Mouse (Mus musculus) brain, embryonic 18.5 days (tissue): ENCODE results near the gene Ugt1a8.
A peak's percentile ranks its signal among the peaks of the same experiment; 100 is the strongest.
"Not testable (repeated sequence)": the region's sequence is repeated elsewhere in the genome, so short reads cannot be mapped to it uniquely, and the experiment has no call there.

Source experiments
- DNase-seq: peaks from one replicate; pipeline ENCODE4 v3.0.0-alpha.2; 2012; ENCODE audit warnings: low read depth, low spot score

Ugt1a8 gene

DNA sequence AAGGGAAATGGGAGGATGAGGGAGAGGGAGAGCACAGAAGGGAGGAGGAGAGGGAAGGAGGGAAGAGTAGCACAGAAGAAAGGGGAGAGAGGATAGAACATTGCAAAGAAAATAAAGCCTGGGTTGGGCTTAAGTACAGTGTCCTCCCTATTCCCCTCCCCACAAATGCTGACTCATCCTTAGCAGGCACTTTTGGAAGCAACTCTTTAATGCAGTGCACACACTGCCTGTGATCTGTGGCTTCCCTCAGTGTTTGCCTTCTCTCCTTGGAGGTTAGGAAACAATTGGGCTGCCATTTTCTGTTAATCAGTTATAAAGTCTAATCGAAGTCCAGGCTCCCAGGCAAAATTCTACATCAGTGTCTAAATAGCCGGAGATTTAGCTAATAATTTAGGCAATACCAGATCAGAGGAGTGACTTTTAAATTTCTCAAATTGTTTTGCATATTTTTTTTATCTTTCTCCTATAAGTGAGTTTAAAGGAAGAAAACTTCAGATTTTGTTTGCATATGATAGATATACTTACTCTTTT, 21.5 kb downstream of the Ugt1a8 start:
- DNase-seq = not testable (repeated sequence)

DNA sequence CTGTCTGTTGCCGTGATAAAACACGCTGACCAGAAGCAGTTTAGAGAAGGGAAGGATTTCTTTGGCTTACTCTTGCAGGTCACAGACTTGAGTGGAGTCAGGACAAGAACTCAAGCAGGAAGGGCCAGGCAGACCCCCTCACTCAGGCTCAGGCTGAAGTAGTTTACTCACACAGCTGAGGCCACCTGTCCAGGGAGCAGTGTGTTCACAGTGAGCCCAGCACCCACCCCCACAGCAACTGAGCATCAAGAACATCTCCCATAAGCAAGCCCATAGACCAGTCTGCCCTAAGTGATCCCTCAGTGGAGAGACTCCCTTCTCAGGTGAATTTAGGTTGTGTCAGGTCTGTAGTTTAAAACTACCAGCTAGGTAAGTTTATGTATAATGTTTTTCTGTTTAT, 22.0 kb downstream of the Ugt1a8 start:
- not testable (repeated sequence) for DNase-seq

DNA sequence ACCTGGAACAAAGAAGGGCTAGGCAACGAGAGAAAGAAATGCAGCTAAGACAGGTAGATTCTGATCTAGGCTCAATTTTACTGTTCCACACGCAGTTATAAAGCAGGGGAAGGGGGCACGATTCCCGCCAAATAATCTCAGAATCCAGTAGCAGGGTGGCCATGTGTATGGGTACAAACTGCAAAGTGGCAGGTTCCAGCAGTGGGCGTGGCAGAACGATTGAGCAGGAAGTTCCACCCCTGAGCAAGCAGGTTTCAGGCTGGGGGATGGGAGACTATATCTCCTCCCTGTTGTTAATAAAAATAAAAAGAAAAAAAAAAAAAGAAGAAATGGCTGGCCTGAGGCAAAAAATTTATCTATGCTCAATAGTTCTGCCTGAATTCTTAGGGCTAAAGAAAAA, 25.2 kb downstream of the Ugt1a8 start:
- not testable (repeated sequence) for DNase-seq

DNA sequence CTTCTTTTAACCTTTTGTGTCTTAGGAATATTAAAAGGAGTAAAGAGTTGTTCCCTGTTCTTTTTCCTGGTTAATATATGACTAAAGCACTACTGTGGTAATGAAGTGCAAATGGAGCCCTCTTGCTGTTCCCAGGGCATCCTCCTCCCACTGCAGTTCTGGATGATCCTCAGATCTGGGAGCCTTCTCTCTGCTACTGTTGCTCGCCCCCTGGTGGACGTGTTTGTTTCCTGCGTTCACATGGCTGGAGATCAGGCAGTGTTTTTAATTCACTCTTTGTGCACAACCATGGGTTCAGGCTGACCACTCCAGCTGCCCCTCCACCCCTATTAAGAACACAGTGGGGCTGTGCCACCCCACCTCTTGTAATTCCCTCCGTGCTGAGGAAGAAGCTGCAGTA, 32.9 kb downstream of the Ugt1a8 start:
- not testable (repeated sequence) for DNase-seq

DNA sequence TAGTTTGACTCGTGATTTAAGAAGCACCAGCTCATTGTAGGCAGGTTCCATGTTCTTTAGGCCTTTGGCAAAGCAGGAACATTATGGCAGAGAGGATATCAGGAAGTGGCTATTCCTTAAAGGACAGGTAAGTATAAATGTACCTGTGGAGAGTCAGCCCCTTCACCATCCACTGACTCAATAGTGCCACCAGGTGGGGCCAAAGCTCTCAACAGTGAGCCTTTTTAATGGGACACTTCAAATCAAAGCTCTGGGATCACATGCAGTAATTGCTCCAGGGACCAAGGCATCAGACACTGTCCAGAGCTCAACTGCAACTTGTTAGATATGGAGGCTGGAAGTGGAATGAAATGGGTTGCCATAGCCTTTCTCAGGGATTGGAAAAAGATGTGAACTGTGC, 33.9 kb downstream of the Ugt1a8 start:
- DNase-seq = not testable (repeated sequence)

DNA sequence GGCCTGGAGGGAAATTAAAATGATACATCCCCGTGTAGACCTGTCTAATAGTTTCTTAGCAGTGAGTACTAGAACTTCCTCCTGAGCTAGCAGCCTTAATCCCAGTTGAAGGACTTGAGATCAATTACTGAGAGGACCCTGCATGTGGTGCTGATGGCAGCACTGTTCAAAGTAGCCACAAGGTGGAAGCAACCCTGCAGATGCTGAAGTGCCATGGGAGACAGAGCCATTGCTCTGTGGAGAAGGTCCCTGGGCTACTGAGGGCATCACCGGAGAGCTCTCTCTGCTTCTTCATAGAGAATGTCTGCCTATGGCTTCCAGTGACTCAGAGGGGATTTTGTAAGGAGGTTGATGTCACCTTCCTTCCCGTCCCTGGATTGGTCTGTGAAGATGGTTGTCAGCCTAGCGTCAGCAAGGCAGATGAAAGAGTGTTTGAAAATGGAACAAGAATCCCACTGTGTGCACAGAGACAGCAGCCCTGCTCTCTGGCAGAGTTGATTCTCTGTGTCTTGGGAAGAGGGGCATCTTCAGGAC, 38.3 kb downstream of the Ugt1a8 start:
- DNase-seq = not testable (repeated sequence)

DNA sequence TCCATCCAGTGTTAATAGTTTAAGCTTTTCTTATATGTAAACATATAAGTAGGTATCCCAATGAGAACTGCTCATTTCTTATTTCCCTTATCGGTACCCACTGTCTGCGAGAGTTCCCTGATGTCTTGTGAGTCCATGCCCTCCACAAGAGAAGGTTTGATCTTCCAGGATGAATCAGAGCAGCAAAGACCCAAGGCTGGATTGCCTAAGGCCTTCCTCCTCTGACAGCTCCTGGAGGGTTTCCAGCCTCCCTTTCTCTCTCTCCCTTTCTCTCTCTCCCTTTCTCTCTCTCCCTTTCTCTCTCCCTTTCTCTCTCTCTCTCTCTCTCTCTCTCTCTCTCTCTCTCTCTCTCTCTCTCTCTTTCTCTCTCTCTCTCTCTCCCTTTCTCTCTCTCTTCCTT, 41.5 kb downstream of the Ugt1a8 start:
- DNase-seq = not testable (repeated sequence)

DNA sequence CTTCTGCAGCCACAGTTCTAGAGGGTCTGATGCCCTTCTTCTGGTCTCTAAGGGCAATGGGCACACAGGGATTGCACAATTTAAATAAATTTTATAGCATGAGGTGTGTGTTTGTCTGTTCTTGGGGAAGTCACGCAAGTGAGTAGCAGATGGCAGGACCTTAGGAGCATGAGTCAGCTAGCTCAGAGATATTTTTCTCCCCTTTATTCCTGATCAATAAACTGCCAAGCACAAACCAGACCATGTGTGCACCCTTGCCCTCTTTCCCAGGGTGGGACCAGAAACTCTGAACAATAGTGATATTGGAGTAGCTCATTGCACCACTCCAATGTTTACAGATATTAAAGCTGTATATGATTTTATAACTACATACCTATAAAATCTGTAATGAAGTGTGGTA, 42.6 kb downstream of the Ugt1a8 start:
- not testable (repeated sequence) for DNase-seq

DNA sequence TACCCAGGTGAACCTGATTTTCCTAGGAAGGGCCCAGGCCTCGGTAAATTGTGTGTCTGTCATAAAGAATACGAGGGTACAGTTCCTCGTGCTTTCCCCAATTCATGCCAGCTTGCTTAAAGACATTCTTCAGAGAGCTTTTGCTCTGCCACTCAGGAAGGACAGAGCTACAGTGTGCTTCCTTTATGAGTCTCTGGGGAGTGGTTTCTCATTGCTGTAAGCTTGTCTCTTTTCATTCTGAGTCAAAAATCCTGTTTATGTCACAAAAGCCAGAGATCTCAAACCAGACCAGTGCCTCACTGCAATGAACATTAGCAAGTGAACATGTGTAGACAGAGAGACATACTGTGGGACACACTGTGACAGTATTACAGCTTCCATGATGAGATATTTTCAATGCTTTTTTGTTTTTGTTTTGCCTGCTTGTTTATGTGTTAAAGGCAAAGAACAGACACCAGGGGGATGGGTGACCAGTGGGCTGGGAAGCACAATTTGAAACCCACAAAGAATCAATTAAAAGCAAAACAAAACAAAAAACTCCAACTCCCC, 46.4 kb downstream of the Ugt1a8 start:
- DNase-seq = no peak

DNA sequence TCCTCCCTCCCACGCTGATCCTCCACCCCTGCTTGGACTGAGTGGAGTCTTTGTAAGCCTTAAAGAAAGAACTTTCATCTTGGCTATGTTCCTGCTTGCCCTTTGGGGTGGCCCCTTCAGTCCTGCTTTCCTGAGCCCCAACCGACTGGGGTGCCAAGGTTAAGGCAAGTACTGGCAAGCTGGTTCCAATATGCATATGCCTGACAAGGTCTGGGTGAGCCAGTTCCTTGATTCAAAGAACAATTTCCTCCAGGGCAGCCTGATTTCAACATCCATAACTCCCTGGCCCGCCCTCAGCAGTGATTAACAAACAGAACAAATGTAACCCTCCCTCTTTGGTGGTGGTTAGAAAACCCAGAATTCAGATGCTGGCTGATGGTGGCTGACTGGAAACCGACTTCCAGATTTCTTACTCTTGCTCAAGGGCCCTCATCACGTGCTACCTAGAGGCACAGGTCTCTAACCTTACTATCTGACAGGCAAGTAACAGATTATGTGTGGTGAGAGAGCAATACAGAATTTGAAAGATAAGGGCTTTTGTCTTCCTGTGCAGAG, 46.9 kb downstream of the Ugt1a8 start, which contains the start of gene Ugt1a6a:
Gene Ugt1a6a, plus strand, starts transcription at position 353 of the 555 bp plus-strand sequence.
- DNase-seq = peak; percentile 16

DNA sequence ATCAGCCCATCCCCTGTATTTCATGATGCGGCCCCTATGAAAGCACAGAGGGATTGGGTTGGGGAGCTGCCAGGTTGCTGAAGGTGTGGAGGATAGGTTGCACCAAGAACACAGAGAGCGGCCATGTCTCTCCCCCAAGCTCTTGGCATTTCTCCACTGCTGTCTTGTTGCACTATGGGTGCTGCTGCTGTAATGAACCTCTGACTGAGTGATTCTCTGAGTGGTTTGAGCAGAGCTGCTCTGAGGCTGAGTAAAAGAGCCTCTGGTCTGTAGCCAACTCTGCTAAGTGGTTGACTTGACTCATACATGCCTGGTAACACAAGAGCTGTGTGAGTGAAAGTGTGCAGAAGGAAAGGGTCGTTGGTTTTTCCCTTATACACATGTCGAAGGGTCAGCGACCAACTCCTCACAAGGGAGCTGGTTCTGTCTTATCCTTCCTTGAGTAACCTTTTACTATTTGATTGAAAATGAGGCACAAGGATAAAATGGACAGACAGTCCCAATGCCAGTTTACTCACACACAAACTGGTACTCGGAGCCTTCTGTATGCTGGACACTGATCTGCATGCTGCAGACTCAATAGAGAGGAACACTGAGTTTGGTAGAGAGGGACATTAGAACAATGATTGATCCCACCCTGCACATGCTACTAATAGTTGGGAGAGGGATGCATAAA, 47.8 kb downstream of the Ugt1a8 start:
- not testable (repeated sequence) for DNase-seq

DNA sequence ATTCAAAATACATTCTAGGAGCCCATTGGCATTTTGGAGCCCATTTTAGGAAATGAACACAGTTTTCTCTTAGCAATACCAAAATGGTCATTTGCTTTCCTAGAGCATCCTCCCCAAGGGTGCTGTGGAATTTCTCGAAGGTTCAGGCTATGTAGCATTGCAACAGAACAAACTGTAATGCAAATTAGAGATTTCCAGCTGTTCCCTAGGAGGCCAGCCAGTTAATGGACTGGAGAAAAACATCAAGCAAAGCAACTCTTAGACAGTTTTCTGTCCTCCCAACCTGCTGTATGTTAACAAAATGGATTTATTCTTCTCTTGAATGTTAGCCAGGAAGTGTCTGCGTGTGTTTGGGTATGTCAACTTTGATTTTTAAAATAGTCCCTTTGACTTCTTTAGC, 49.0 kb downstream of the Ugt1a8 start:
- no peak for DNase-seq

DNA sequence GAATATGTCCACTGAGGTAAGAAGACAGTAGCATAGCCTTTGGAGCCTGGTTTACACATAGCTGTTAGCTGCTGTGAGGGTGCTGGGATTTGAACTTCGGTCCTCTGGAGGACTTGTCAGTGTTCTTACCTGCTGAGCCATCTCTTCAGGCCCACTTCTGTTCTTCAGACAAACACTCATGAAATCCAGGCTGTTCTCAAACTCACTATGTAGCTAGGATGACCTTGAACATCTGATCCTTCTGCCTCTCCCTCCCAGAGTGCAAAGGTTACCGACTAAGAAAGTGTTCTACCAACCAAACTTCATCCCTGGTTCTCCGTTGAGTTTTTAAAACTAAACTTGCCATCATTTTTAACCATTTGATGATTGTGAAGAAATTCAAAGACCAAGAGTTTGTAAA, 49.7 kb downstream of the Ugt1a8 start:
- no peak for DNase-seq

DNA sequence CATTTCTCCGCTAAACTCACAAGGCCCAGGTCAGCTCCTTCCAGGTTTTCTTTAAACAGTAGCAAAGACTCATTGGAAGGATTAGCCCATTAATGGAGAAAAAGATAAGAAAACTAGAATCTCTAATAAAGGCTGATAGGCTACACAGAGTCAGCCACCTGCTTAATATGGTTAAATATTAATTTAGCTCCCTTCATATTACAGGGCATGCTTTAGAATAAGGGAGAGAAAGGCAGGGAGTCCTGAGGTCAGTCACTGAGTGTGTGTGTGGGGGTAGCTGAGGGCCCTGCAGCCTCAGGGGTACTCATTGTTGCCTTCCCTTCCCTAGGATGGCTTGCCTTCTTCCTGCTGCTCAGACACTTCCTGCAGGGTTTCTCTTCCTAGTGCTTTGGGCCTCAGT, 50.5 kb downstream of the Ugt1a8 start:
- no peak for DNase-seq

DNA sequence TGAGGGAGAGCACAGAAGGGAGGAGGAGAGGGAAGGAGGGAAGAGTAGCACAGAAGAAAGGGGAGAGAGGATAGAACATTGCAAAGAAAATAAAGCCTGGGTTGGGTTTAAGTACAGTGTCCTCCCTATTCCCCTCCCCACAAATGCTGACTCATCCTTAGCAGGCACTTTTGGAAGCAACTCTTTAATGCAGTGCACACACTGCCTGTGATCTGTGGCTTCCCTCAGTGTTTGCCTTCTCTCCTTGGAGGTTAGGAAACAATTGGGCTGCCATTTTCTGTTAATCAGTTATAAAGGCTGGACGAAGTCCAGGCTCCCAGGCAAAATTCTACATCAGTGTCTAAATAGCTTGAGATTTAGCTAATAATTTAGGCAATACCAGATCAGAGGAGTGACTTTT, 52.9 kb downstream of the Ugt1a8 start:
- DNase-seq = not testable (repeated sequence)

DNA sequence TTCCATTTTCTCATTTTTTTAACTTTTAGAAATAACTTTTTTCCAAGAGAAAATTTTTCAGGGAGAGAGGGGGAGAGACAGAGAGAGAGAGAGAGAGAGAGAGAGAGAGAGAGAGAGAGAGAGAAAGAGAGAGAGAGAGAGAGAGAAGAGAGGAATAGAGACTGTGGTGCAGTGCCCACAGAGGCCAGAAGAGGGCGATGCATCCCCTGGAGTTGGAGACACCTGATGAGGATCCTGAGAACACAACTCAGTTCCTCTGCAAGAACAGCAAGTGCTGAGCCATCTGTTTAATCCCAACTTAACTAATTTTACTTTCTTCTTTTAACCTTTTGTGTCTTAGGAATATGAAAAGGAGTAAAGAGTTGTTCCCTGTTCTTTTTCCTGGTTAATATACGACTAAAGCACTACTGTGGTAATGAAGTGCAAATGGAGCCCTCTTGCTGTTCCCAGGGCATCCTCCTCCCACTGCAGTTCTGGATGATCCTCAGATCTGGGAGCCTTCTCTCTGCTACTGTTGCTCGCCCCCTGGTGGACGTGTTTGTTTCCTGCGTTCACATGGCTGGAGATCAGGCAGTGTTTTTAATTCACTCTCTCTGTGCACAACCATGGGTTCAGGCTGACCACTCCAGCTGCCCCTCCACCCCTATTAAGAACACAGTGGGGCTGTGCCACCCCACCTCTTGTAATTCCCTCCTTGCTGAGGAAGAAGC, 56.5 kb downstream of the Ugt1a8 start:
- not testable (repeated sequence) for DNase-seq

DNA sequence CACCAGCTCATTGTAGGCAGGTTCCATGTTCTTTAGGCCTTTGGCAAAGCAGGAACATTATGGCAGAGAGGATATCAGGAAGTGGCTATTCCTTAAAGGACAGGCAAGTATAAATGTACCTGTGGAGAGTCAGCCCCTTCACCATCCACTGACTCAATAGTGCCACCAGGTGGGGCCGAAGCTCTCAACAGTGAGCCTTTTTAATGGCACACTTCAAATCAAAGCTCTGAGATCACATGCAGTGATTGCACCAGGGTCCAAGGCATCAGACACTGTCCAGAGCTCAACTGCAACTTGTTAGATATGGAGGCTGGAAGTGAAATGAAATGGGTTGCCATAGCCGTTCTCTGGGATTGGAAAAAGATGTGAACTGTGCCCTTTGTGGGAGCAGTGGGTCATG, 57.7 kb downstream of the Ugt1a8 start:
- DNase-seq = not testable (repeated sequence)

DNA sequence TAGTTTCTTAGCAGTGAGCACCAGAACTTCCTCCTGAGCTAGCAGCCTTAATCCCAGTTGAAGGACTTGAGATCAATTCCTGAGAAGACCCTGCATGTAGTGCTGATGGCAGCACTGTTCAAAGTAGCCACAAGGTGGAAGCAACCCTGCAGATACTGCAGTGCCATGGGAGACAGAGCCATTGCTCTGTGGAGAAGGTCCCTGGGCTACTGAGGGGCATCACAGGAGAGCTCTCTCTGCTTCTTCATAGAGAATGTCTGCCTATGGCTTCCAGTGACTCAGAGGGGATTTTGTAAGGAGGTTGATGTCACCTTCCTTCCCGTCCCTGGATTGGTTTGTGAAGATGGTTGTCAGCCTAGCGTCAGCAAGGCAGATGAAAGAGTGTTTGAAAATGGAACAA, 62.5 kb downstream of the Ugt1a8 start:
- not testable (repeated sequence) for DNase-seq

DNA sequence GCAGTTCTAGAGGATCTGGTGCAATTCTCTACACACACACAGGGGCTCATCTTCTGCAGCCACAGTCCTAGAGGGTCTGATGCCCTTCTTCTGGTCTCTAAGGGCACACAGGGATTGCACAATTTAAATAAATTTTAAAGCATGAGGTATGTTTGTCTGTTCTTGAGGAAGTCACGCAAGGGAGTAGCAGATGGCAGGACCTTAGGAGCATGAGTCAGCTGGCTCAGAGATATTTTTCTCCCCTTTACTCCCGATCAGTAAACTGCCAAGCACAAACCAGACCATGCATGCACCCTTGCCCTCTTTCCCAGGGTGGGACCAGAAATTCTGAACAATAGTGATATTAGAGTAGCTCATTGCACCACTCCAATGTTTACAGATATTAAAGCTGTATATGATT, 70.8 kb downstream of the Ugt1a8 start:
- no peak for DNase-seq

DNA sequence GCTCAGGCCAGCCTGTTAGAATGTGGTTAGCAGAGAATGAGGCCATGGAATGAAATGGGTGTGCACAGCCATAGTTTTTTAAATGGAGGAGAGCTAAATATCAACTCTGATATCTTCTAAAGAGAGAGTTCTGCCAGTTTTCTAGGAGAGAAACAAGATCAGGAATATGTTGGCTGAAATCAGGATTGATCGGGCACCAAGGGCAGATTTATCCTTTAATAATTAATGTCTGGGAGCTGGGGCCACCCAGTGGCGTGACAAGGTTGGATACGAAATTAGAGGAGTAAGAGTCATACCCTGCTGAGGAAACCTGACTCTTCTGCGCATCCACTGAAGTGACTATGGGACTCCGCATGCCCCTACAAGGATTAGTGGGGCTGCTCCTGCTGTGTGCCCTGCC, 78.1 kb downstream of the Ugt1a8 start, which contains the start of gene Ugt1a5:
Gene Ugt1a5, plus strand, starts transcription at position 302 of the 400 bp plus-strand sequence.
- no peak for DNase-seq

DNA sequence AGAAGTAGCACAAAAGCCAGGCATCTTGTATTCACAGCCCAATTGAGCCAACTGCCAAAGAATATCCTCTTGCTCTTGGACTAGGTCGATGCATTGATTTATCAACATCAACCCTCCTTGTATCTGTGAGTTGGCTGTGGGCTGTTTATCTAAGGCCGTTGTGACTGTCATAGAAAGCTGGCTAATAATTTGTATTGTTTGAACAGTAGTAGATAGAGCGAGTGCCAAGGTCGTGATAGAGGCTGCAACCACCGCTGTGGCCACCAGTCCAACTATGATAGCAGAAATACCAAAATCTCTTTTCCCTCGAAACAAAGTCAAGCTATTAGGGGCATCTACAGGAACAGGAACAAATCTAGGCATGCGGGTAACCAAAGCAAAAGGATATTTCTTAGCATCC, 84.6 kb downstream of the Ugt1a8 start:
- not testable (repeated sequence) for DNase-seq

DNA sequence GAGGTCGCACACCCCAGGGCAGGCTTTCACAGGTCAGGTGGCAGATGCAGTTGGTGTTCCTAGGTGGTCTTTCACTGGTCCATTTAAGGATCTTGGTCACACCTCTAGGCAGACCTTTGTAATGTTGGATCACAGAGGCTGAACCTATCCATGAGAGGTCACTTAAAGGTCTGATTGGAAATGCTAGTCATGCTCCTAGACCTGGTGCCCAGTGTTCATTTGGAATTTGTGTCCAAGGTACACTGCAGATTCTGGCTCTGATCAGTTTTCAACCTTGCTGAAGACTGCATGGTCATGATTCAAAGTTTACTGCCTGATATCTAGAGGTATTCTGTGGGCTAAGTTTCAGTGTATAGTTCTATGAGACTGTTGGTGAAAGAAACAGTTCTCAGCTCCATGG, 92.0 kb downstream of the Ugt1a8 start:
- DNase-seq = no peak
